Mouse (Mus musculus) stomach, adult 2 months (tissue): Measurements from ENCODE around the gene Olfml2a. TPM values are rescaled to one million over a fixed set of nuclear protein-coding genes. Genes with fewer than 3 reads are reported as not detected.

Source experiments
- polyA plus RNA-seq: library from polyadenylated mRNA; depleted of rRNA; stranded (reverse); fragments of >200 nt; gene quantifications from 2 replicates; pipeline ENCODE4 v1.2.3, GENCODE M21; 2012; rRNA removed

The Olfml2a gene
- polyA plus RNA-seq, result 0.98 and 1.6 TPM in 2 replicates

DNA sequence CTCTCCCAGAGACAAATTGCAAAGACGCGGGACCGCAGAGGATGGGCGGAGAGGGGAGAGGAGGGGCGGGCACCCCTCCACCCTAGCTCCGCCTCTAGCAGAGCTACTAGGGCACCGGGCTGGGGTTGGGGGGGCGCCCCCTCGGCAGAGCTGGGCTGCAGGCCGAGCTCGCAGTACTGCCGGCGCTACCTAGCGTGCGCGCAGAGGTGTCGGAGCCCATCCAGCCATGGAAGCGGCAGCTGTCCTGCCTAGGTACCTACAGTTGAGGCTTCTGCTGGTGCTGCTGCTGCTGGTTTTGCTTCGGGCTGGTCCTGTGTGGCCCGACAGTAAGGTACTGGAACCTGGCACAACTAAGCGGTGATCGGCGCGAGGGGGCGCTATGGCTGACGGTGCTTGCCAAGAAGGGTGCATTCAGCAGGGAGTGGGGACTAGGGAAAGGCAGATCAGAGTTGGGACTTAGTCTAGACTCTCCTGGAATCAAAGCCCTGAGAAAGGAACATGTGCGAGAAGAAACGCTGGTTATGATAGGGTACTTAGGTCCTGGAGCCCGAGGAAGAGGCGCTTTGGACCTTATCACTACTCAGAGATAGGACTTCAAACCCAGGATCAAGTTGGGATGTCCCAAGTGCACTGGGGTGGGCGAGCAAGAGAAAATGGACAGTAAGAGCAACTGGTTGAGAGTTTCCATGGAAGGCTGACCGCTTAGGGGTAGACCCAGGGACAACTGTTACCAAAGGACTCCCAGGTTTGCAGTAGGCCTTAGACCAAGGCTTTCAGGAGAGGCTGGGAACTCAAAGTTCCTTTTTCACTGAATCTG is at the start of gene Olfml2a:
Gene Olfml2a, plus strand, starts transcription at position 128 of the 817 bp plus-strand sequence.

GRCm38 (mm10) chr2:38927115-38927979 is 4.4 kb upstream of the Olfml2a start, which contains the start of gene Nr6a1:
Gene Nr6a1, minus strand, starts transcription at chr2:38927688.

DNA sequence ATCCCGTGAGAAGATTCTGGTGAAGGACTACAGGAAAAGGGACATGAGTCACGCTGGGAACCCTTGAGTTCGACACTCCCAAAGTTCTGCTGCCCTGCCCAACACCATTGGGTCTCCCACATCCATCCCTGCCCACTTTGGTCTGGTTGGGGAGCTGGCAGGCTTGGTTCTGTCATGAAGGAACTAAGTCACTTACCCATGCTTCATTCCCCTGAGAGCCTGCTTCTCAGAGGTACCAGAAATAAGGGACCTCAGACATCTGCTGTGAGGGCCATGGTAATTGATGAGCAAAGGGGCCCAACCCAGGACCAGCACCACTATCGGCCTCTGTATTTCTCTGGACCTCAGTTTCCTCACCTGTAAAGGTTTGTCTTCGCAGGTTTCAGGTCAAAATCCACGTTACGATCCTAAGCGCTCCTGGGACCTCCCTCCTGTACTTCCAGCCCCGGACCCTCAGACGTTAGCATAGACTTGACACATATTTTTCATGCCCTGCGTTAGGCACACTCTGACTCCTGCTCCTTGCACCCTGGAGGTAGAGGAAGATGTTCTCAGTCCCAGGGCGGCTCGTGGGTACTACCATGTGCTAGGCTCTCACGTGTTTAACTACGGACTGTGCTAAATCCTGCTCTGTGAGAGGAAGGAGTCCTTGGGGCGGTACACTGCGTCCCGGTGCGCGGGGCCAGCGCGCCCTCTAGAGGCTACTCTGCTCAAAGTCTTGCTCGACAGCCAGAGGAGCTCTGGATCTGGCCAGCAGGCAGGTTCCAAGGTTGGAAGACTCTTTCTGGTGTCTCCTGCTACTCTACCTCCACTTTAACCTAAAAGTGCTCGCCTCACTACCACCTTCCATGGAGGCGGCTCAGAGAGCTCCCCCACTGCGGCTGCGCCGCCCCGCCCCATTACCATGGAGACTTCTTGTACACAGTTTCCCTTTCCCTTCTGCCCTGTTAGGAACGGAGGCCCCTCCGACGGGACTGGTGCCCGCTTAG is 65.9 kb downstream of the Olfml2a start, which contains the start of gene Wdr38:
Gene Wdr38, plus strand, starts transcription at position 91 of the 989 bp plus-strand sequence.

GRCm38 (mm10) chr2:39004880-39005435 is 73.2 kb downstream of the Olfml2a start, which contains the start of gene Arpc5l:
Gene Arpc5l, plus strand, starts transcription at chr2:39005348.

DNA sequence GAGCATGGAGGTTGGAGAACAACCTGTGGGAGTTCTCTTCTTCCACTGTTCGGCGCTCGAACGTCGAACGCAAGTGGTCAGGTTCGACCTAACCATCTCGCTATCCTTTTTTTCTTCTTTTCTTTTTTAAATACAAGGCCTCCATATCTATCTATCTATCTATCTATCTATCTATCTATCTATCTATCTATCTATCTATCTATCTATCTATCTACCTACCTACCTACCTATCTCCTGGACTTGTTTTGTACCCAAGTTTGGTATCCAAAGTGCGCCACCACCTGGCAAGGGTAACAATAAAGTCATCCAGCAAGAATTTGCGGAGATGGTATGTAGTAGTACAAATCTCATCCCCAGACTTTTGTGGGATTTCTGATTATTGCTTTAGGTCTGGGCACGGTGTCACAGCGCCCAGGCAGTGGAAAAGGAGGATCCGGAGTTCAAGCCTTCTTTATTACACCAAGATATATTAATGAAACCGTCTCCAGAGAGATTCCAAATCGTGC is 73.8 kb downstream of the Olfml2a start, which contains the start of gene Rpl35:
Gene Rpl35, minus strand, starts transcription at position 51 of the 506 bp plus-strand sequence.

Other genes with a start within 250 kb of the Olfml2a start
- 0.09 and 0.16 TPM in 2 replicates for gene Nr5a1, start 217.4 kb upstream of the Olfml2a start, polyA plus RNA-seq
- gene Nr6a1, start 4.3 kb upstream of the Olfml2a start, polyA plus RNA-seq, result 1.0 and 1.2 TPM in 2 replicates
- gene Wdr38, start 65.5 kb downstream of the Olfml2a start, polyA plus RNA-seq, result 0.12 and 0.24 TPM in 2 replicates
- gene Arpc5l, start 73.4 kb downstream of the Olfml2a start, polyA plus RNA-seq, result 19.2 and 38.1 TPM in 2 replicates
- gene Rpl35, start 73.6 kb downstream of the Olfml2a start, polyA plus RNA-seq, result 50.4 and 53.8 TPM in 2 replicates
- gene Golga1, start 133.6 kb downstream of the Olfml2a start, polyA plus RNA-seq, result 3.1 and 4.7 TPM in 2 replicates